Mouse (Mus musculus) liver, embryonic 16.5 days (tissue): ENCODE results near the gene Pfn1. TPM values are rescaled to one million over a fixed set of nuclear protein-coding genes. Genes with fewer than 3 reads are reported as not detected.

ENCODE experiments used
- ATAC-seq: fragments of 200-750 bp; cut with Nextera tagmentation; 2 replicates; pipeline ENCODE4 v1.8.0; 2017; ENCODE audit warnings: low read depth, mild to moderate bottlenecking, moderate number of reproducible peaks, moderate library complexity
- H3K27ac ChIP-seq: fragments of 300-500 bp; sonication (generic); 2 replicates; pipeline ENCODE4 v1.5.1; 2014; ENCODE audit warnings: mild to moderate bottlenecking, low read length
- H3K27me3 ChIP-seq: fragments of 300-500 bp; sonication (generic); 2 replicates; pipeline ENCODE4 v1.6.1; 2014; ENCODE audit warnings: low read depth, low read length, mixed read lengths; ENCODE audit not compliant: control insufficient read depth, insufficient read depth
- H3K36me3 ChIP-seq: fragments of 300-500 bp; sonication (generic); 2 replicates; pipeline ENCODE4 v1.6.1; 2014; ENCODE audit warnings: mild to moderate bottlenecking; ENCODE audit not compliant: control insufficient read depth, insufficient read depth
- H3K4me1 ChIP-seq: fragments of 300-500 bp; sonication (generic); 2 replicates; pipeline ENCODE4 v1.6.1; 2014; ENCODE audit warnings: low read depth, low read length, mixed read lengths; ENCODE audit not compliant: control insufficient read depth
- H3K4me2 ChIP-seq: fragments of 300-500 bp; sonication (generic); 2 replicates; pipeline ENCODE4 v1.6.1; 2014; ENCODE audit warnings: low read depth, low read length, mixed read lengths
- H3K4me3 ChIP-seq: fragments of 300-500 bp; sonication (generic); 2 replicates; pipeline ENCODE4 v1.5.1; 2014; ENCODE audit warnings: low read depth, mild to moderate bottlenecking, low read length
- H3K9ac ChIP-seq: fragments of 300-500 bp; sonication (generic); 2 replicates; pipeline ENCODE4 v1.6.1; 2014; ENCODE audit warnings: low read depth, low read length
- H3K9me3 ChIP-seq: fragments of 300-500 bp; sonication (generic); replicated peaks from 2 replicates; pipeline ENCODE4 v1.6.1; 2016; ENCODE audit warnings: low read length; ENCODE audit not compliant: control insufficient read depth
- WGBS: fragments of 180-500 bp; shearing (Covaris S2); extraction: QIAGEN DNeasy Blood & Tissue Kit; methylation state at CpG from one replicate; pipeline ENCODE4 v1.1.7; 2014; ENCODE audit not compliant: insufficient replicate concordance; 5-methylcytosine and 5-hydroxymethylcytosine counted together
- polyA plus RNA-seq: library from polyadenylated mRNA; unstranded; fragments of >200 nt; fragmentation: Nextera tagmentation; extraction: Ambion mirVana; gene quantifications from 2 replicates; pipeline ENCODE4 v1.2.1, GENCODE M21; 2015

Pfn1 gene
- polyA plus RNA-seq, 1 experiment from 2014 or later = 965 TPM

- peaks cover 64% of the 10 kb centered on the region for H3K4me1 ChIP-seq
- no peaks in the 10 kb centered on the region for H3K9me3 ChIP-seq
- peak overlapping the region; percentile 99 for H3K27ac ChIP-seq
- H3K27me3 ChIP-seq = peaks cover 2% of the 10 kb centered on the region; the same call in 1 of the 2 replicates
- H3K9ac ChIP-seq = peak overlapping the region; percentile 100
- ATAC-seq = peak; percentile 73
- peak overlapping the region; percentile 92 for H3K4me2 ChIP-seq
- WGBS = 1% methylated on average over 50 of the region's 63 CpGs
- peaks cover 39% of the 10 kb centered on the region for H3K36me3 ChIP-seq
- H3K4me3 ChIP-seq = peak overlapping the region; percentile 99
These were observed 873 bp downstream of the Pfn1 start for GRCm38 (mm10) chr11:70653345-70654197.

DNA sequence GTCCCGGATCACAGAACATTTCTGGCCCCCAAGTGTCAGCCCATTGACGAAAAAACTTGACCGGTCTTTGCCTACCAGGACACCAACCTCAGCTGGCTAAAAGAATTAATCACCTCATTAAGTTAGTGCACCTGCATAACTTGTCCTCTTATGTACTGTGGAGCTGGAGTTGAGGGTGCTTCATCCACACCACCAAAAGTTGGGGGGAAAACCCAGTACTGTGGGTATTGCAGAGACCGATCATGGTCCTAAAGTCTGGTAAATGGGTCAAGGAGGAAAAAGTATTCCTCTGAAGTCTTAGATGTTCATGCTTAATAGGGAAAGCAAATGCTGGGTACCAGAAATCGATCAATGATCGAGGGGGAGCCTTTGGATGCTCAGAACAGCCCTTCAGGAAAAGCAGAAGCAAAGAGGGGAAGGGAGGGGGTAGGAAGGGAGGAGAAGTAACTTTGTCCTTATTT is 1.5 kb downstream of the Pfn1 start:
- H3K4me2 ChIP-seq = peak overlapping the region; percentile 92
- H3K4me1 ChIP-seq = peaks cover 69% of the 10 kb centered on the region
- peaks cover 39% of the 10 kb centered on the region for H3K36me3 ChIP-seq
- ATAC-seq = no peak
- no peaks in the 10 kb centered on the region for H3K9me3 ChIP-seq
- peak overlapping the region; percentile 99 for H3K27ac ChIP-seq
- 18% methylated on average over 6 of the region's 6 CpGs for WGBS
- H3K9ac ChIP-seq = peak overlapping the region; percentile 100
- H3K4me3 ChIP-seq = peak overlapping the region; percentile 99
- H3K27me3 ChIP-seq = peaks cover 2% of the 10 kb centered on the region; the same call in 1 of the 2 replicates

DNA sequence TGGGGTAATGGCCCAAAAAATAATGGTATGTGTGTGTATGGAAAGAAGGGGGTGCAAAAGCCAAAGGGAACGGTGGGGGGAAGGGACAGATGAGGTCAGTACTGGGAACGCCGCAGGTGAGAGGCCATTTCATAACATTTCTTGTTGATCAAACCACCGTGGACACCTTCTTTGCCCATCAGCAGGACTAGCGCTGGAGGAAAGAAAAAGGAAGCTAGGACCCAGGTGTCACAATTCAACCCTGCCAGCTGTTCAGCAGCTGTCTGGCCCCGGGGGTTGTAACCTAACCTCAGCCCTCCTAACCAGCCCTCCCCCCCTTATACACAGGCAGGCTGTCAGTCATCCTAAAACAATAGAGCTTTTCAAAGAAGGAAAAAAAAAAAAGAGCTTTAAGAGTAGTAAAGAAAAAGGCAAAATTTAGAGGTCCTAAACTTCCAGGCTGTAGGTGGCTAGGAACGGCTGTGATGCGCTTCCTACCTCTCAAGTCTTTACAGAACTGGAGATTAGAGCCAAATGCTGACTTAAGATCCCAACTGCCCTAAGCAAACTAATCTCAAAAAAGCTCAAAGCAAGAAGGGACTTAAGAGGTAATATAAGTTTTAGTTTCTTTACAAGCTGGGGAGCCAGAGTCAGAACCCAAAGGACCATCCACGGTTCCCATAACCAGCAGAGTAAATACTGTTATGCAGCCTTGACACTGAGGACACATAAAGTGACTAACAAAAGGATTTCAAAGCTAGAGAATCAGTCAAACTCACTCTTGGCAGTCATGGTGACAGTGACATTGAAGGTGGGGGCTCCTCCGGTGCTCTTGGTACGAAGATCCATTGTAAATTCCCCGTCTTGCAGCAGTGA is 2.2 kb downstream of the Pfn1 start:
- WGBS = 29% methylated on average over 12 of the region's 12 CpGs
- no peak for ATAC-seq
- H3K4me1 ChIP-seq = peaks cover 69% of the 10 kb centered on the region

GRCm38 (mm10) chr11:70651391-70651790 is 3.1 kb downstream of the Pfn1 start:
- Histone ChIP-seq H3K9ac (peak overlapping the region; percentile 33), H3K27ac (peak overlapping the region; percentile 99), H3K4me2 (peak overlapping the region; percentile 92), H3K9me3 (no peaks in the 10 kb centered on the region), H3K4me1 (peaks cover 66% of the 10 kb centered on the region), H3K4me3 (peak overlapping the region; percentile 99), H3K27me3 (peaks cover 2% of the 10 kb centered on the region; the same call in 1 of the 2 replicates), H3K36me3 (peaks cover 39% of the 10 kb centered on the region)
- 27% methylated on average over 2 of the region's 2 CpGs for WGBS
- ATAC-seq = no peak

More for the DNA sequence above, 2.2 kb downstream of the Pfn1 start:
- Histone ChIP-seq H3K27ac (peak overlapping the region; percentile 99), H3K4me2 (peak overlapping the region; percentile 92), H3K4me3 (peak overlapping the region; percentile 99), H3K9ac (peak overlapping the region; percentile 100), H3K9me3 (no peaks in the 10 kb centered on the region), H3K36me3 (peaks cover 39% of the 10 kb centered on the region), H3K27me3 (peaks cover 2% of the 10 kb centered on the region; the same call in 1 of the 2 replicates)

GRCm38 (mm10) chr11:70650322-70651175 is 3.9 kb downstream of the Pfn1 start:
- H3K27me3 ChIP-seq = no peaks in the 10 kb centered on the region
- H3K9ac ChIP-seq = peak overlapping the region; percentile 38
- ATAC-seq = no peak
- H3K36me3 ChIP-seq = peaks cover 39% of the 10 kb centered on the region
- H3K4me3 ChIP-seq = peak overlapping the region; percentile 99
- H3K4me1 ChIP-seq = peaks cover 66% of the 10 kb centered on the region
- 35% methylated on average over 12 of the region's 12 CpGs for WGBS
- peak overlapping the region; percentile 92 for H3K4me2 ChIP-seq
- H3K27ac ChIP-seq = peak overlapping the region; percentile 99
- H3K9me3 ChIP-seq = no peaks in the 10 kb centered on the region

GRCm38 (mm10) chr11:70649185-70649734 is 5.2 kb downstream of the Pfn1 start:
- Histone ChIP-seq H3K27ac (peak overlapping the region; percentile 99), H3K4me3 (peak overlapping the region; percentile 97), H3K9ac (peak overlapping the region; percentile 96), H3K4me1 (peaks cover 65% of the 10 kb centered on the region), H3K9me3 (no peaks in the 10 kb centered on the region), H3K27me3 (no peaks in the 10 kb centered on the region), H3K4me2 (peak overlapping the region; percentile 79), H3K36me3 (peaks cover 48% of the 10 kb centered on the region)
- WGBS = 70% methylated on average over 8 of the region's 8 CpGs
- no peak for ATAC-seq

DNA sequence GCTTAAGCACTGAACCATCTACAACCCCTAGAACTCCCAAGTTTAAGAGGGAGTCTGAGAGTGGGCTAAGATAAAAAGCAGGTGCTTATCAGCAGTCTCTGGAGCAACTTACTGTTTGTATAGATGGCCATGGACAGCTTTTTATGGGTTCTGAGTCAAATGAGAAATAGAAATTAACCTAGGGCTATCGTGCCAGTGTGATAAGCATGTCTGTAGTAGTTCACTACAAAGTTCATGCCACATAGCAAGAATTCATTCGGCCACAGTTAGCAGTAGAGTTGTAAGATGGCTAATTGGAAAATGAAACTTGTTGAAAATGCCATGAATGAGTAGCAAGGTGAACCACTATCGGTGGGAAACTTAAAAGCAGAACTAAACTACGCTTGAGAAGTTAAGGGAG is 5.9 kb downstream of the Pfn1 start:
- Histone ChIP-seq H3K4me3 (peak overlapping the region; percentile 97), H3K27me3 (no peaks in the 10 kb centered on the region), H3K4me2 (peak overlapping the region; percentile 79), H3K9me3 (no peaks in the 10 kb centered on the region), H3K36me3 (peaks cover 52% of the 10 kb centered on the region), H3K4me1 (peaks cover 65% of the 10 kb centered on the region), H3K27ac (peak overlapping the region; percentile 99), H3K9ac (peak overlapping the region; percentile 96)
- 20% methylated on average over 4 of the region's 4 CpGs for WGBS
- ATAC-seq = no peak
